Mouse (Mus musculus) kidney, embryonic 14.5 days (tissue): Measurements from ENCODE around the gene Olfr765. TPM values are rescaled to one million over a fixed set of nuclear protein-coding genes. Genes with fewer than 3 reads are reported as not detected.
"Not testable (repeated sequence)": the region's sequence is repeated elsewhere in the genome, so short reads cannot be mapped to it uniquely, and the experiment has no call there.

Experiments used
- ATAC-seq: fragments of 200-750 bp; cut with Nextera tagmentation; 2 replicates; pipeline ENCODE4 v1.8.0; 2017; ENCODE audit warnings: moderate number of reproducible peaks, mild to moderate bottlenecking, moderate TSS enrichment, moderate library complexity; ENCODE audit not compliant: low FRiP score, low TSS enrichment
- H3K27ac ChIP-seq: fragments of 300-500 bp; sonication (generic); 2 replicates; pipeline ENCODE4 v1.5.1; 2014; ENCODE audit warnings: low read depth, mild to moderate bottlenecking, low read length, moderate library complexity, mixed read lengths
- H3K27me3 ChIP-seq: fragments of 300-500 bp; sonication (generic); 2 replicates; pipeline ENCODE4 v1.6.1; 2014; ENCODE audit warnings: mild to moderate bottlenecking, low read length; ENCODE audit not compliant: control insufficient read depth, insufficient read depth
- H3K36me3 ChIP-seq: fragments of 300-500 bp; sonication (generic); 2 replicates; pipeline ENCODE4 v1.6.1; 2014; ENCODE audit warnings: low read length, mixed read lengths; ENCODE audit not compliant: control insufficient read depth, insufficient read depth
- H3K4me1 ChIP-seq: fragments of 300-500 bp; sonication (generic); 2 replicates; pipeline ENCODE4 v1.6.1; 2014; ENCODE audit warnings: low read length, mixed read lengths; ENCODE audit not compliant: control insufficient read depth, insufficient read depth
- H3K4me2 ChIP-seq: fragments of 300-500 bp; sonication (generic); replicated peaks from 2 replicates; pipeline ENCODE4 v1.6.1; 2014; ENCODE audit warnings: low read depth, mild to moderate bottlenecking, low read length
- H3K4me3 ChIP-seq: fragments of 300-500 bp; sonication (generic); 2 replicates; pipeline ENCODE4 v1.5.1; 2014; ENCODE audit warnings: mild to moderate bottlenecking, low read length
- H3K9ac ChIP-seq: fragments of 300-500 bp; sonication (generic); 2 replicates; pipeline ENCODE4 v1.6.1; 2014; ENCODE audit warnings: low read depth, mild to moderate bottlenecking, low read length, moderate library complexity
- H3K9me3 ChIP-seq: fragments of 300-500 bp; sonication (generic); 2 replicates; pipeline ENCODE4 v1.6.1; 2016; ENCODE audit warnings: low read length; ENCODE audit not compliant: control insufficient read depth
- WGBS: fragments of 180-500 bp; shearing (Covaris S2); extraction: QIAGEN DNeasy Blood & Tissue Kit; methylation state at CpG from one replicate; pipeline ENCODE4 v1.1.7; 2014; 5-methylcytosine and 5-hydroxymethylcytosine counted together
- polyA plus RNA-seq: library from polyadenylated mRNA; unstranded; fragments of >200 nt; fragmentation: Nextera tagmentation; extraction: Ambion mirVana; gene quantifications from 2 replicates; pipeline ENCODE4 v1.2.1, GENCODE M21; 2014

The Olfr765 gene
- not detected in 2 replicates for polyA plus RNA-seq

- H3K9me3 ChIP-seq, H3K36me3 ChIP-seq, H3K27me3 ChIP-seq, H3K9ac ChIP-seq, H3K4me1 ChIP-seq, H3K27ac ChIP-seq, ATAC-seq, H3K4me2 ChIP-seq, H3K4me3 ChIP-seq: not testable (repeated sequence)
Measured at GRCm38 (mm10) chr10:129049898-129050297, at the start of gene Olfr765. Olfr765 (minus strand) TSS chr10:129049998.

DNA sequence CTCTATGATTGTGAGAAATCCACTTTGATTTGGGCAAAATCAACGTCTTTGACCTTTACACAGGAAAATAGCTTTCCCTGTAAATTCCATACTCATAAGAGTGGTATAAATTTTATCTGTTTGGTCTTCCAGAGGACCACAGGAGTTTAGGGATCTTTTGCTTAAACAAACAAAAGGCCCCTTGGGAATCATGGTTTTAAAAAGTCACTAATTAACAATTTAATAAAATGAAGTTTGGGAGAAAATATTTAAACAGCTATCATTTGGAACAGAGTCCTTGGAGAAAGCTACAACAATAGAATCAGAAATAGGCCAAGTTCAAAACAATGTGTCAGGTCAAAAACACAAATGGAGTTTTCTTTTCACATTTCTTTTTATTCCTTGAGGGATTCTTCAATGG lies 49.5 kb upstream of the Olfr765 start, which contains the start of gene Olfr768:
Gene Olfr768, minus strand, starts transcription at position 101 of the 400 bp plus-strand sequence.
- no peak for ATAC-seq
- Histone ChIP-seq H3K27ac (no peak within 1 kb of the TSS), H3K9ac (no peak within 1 kb of the TSS), H3K4me3 (no peak within 1 kb of the TSS), H3K4me2 (no peak within 1 kb of the TSS), H3K36me3 (no peaks in the 10 kb centered on the region), H3K9me3 (no peaks in the 10 kb centered on the region), H3K27me3 (no peaks in the 10 kb centered on the region), H3K4me1 (no peaks in the 10 kb centered on the region)
- WGBS = 75% methylated on average over 1 of the region's 1 CpGs

GRCm38 (mm10) chr10:129082810-129083209 lies 33.0 kb upstream of the Olfr765 start, which contains the start of gene Olfr767:
Olfr767 (minus strand) TSS chr10:129082910.
- H3K9me3 ChIP-seq, H3K4me2 ChIP-seq, H3K36me3 ChIP-seq, ATAC-seq, H3K27ac ChIP-seq, H3K4me3 ChIP-seq, H3K4me1 ChIP-seq, H3K27me3 ChIP-seq, H3K9ac ChIP-seq: not testable (repeated sequence)

GRCm38 (mm10) chr10:129068877-129069276 lies 19.1 kb upstream of the Olfr765 start, which contains the start of gene Olfr766-ps1:
Olfr766-ps1 (minus strand) TSS chr10:129068977.
- H3K27me3 ChIP-seq = no peaks in the 10 kb centered on the region
- H3K4me1 ChIP-seq = no peaks in the 10 kb centered on the region
- ATAC-seq = no peak
- H3K9ac ChIP-seq = no peak within 1 kb of the TSS
- no peak within 1 kb of the TSS for H3K4me2 ChIP-seq
- WGBS = 81% methylated on average over 2 of the region's 2 CpGs
- no peak within 1 kb of the TSS for H3K4me3 ChIP-seq
- no peaks in the 10 kb centered on the region for H3K9me3 ChIP-seq
- no peak within 1 kb of the TSS for H3K27ac ChIP-seq
- no peaks in the 10 kb centered on the region for H3K36me3 ChIP-seq

DNA sequence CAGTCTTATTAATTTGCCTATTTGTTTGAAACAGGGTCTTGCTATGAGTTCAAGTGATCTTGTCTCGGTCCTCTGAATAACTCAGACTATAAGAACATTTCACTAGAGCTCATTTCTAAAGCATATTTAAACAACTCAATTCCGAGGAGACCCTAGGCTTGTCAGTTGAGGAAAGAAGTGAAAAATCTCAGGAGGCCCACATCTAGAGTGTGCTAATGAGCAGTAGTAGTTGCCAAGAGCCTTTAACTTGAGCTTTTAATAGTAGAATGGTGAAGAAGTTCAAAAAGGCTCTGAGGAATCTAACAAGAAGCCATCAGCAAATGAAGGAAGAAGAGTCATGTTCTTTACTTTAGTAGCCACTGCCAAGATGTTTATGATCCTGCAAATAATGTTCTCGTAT lies 10.0 kb downstream of the Olfr765 start, which contains the start of gene Olfr764-ps1:
Gene Olfr764-ps1, minus strand, starts transcription at position 101 of the 400 bp plus-strand sequence.
- H3K4me3 ChIP-seq = no peak within 1 kb of the TSS
- H3K27me3 ChIP-seq = no peaks in the 10 kb centered on the region
- no peaks in the 10 kb centered on the region for H3K9me3 ChIP-seq
- H3K9ac ChIP-seq = no peak within 1 kb of the TSS
- H3K27ac ChIP-seq = no peak within 1 kb of the TSS
- H3K36me3 ChIP-seq = no peaks in the 10 kb centered on the region
- H3K4me1 ChIP-seq = no peaks in the 10 kb centered on the region
- no peak for ATAC-seq
- 89% methylated on average over 3 of the region's 3 CpGs for WGBS
- H3K4me2 ChIP-seq = no peak within 1 kb of the TSS

- H3K36me3 ChIP-seq = no peaks in the 10 kb centered on the region
- no peaks in the 10 kb centered on the region for H3K27me3 ChIP-seq
- no peak overlapping the region for H3K4me2 ChIP-seq
- H3K4me3 ChIP-seq = no peak overlapping the region
- no peaks in the 10 kb centered on the region for H3K4me1 ChIP-seq
- peak; percentile 53; the same call in 1 of the 2 replicates for ATAC-seq
- no peak overlapping the region for H3K27ac ChIP-seq
- H3K9me3 ChIP-seq = no peaks in the 10 kb centered on the region
- WGBS = 21% methylated on average over 2 of the region's 2 CpGs
- no peak overlapping the region for H3K9ac ChIP-seq
Measured at GRCm38 (mm10) chr10:129028343-129028742, 21.5 kb downstream of the Olfr765 start.

DNA sequence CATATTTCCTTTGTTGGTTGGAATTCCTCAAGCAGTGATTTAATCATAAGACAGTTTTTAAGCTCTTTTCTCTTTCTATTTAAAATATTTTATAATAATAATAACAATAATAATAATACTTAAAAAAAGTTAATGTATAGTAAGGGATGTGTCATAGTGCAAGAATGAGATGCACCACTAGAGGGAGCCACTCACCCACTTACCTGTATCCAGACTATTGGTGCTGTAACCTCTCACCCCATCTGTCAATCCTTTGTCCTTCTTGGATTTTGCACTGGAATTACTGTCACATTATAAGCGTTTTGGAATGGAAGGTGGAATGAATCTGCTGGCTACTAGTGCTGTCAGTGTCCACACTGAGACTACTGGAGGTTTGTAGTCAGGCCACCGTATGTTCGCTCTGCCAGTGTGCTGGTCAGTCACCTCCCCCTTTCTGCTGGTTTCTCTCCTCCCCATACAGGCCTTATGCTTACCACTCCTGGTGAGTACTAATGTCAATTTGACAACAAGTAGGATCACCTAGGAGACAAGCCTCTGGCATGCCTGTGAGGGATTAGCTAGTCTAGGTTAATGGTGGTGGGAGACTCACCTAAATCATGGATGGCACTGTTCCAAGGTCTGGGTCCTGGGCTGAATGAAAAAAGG lies 23.7 kb downstream of the Olfr765 start:
- no peak overlapping the region for H3K27ac ChIP-seq
- H3K27me3 ChIP-seq = no peaks in the 10 kb centered on the region
- H3K9me3 ChIP-seq = no peaks in the 10 kb centered on the region
- no peak overlapping the region for H3K4me2 ChIP-seq
- H3K9ac ChIP-seq = no peak overlapping the region
- no peaks in the 10 kb centered on the region for H3K4me1 ChIP-seq
- ATAC-seq = no peak
- H3K4me3 ChIP-seq = no peak overlapping the region
- 62% methylated on average over 3 of the region's 3 CpGs for WGBS
- H3K36me3 ChIP-seq = no peaks in the 10 kb centered on the region

GRCm38 (mm10) chr10:129023319-129023718 lies 26.5 kb downstream of the Olfr765 start:
- Histone ChIP-seq H3K4me3 (no peak overlapping the region), H3K4me1 (no peaks in the 10 kb centered on the region), H3K4me2 (no peak overlapping the region), H3K27ac (no peak overlapping the region), H3K9ac (no peak overlapping the region), H3K27me3 (no peaks in the 10 kb centered on the region), H3K9me3 (no peaks in the 10 kb centered on the region), H3K36me3 (no peaks in the 10 kb centered on the region)
- peak; percentile 64 for ATAC-seq

DNA sequence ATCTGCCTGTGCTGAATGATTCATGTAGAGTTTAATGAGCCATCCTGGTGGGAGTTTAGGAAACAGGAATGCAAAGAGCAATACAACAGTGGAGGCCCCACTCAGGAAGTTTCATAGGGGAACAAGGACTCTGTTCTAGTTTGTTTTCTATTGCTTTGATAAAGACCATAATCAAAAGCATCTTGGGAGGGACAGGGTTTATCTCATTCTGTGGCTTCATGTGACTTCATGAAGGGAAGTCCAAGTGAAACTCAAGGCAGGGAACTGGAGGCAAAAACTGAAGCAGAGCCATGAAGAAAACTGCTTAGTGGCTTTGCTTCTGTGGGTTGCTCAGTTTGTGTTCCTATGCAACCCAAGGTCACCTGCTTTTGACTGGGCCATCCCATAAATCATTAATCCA lies 35.3 kb downstream of the Olfr765 start:
- no peak for ATAC-seq
- H3K27ac ChIP-seq = no peak overlapping the region
- no peaks in the 10 kb centered on the region for H3K27me3 ChIP-seq
- no peaks in the 10 kb centered on the region for H3K4me1 ChIP-seq
- no peak overlapping the region for H3K4me2 ChIP-seq
- no peak overlapping the region for H3K9ac ChIP-seq
- no peaks in the 10 kb centered on the region for H3K36me3 ChIP-seq
- H3K9me3 ChIP-seq = no peaks in the 10 kb centered on the region
- no peak overlapping the region for H3K4me3 ChIP-seq
